Mouse (Mus musculus): ENCODE results near the gene Kif13a. TPM values are rescaled to one million over a fixed set of nuclear protein-coding genes. Genes with fewer than 3 reads are reported as not detected.

Gene Kif13a
- polyA plus RNA-seq, 1 experiment from 2014 or later, result 17.8 TPM

DNA sequence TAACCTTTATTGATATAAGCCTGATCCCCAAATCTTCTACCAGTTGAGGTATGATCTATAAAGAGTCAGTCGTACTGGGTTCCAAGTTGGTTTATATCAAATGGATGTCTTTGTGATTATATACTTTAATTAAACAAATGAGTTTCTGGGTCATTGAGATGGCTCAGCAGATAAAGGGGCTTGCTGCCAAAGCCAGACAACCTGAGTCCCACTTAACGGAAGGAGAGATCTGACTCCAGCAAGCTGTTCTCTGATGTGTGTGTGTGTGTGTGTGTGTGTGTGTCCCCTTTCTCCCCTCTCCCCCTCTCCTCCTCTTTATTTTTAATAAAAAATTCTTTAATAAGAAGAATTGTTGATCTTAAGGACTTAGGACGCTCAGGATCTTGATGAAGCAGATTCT is 86.0 kb downstream of the Kif13a start:
- Histone ChIP-seq H3K27me3 (ENCODE audit: control insufficient read depth, insufficient read depth, low read length) (no peaks in the 10 kb centered on the region), H3K9me3 (replicated peaks; ENCODE audit: control insufficient read depth, low read length) (no peaks in the 10 kb centered on the region), H3K4me2 (ENCODE audit: low read depth, low read length) (no peak overlapping the region), H3K27ac (ENCODE audit: low read length) (no peak overlapping the region), H3K36me3 (ENCODE audit: control insufficient read depth, insufficient read depth) (no peaks in the 10 kb centered on the region; the same call in 1 of the 2 replicates), H3K4me1 (ENCODE audit: control insufficient read depth, insufficient read depth, low read length) (peaks cover 18% of the 10 kb centered on the region), H3K4me3 (ENCODE audit: low read length) (no peak overlapping the region), H3K9ac (ENCODE audit: low read length) (no peak overlapping the region)
- no peak for ATAC-seq (replicated peaks; ENCODE audit: extremely low read depth, insufficient read depth, low FRiP score)
- WGBS, result 80% methylated on average over 3 of the region's 3 CpGs

DNA sequence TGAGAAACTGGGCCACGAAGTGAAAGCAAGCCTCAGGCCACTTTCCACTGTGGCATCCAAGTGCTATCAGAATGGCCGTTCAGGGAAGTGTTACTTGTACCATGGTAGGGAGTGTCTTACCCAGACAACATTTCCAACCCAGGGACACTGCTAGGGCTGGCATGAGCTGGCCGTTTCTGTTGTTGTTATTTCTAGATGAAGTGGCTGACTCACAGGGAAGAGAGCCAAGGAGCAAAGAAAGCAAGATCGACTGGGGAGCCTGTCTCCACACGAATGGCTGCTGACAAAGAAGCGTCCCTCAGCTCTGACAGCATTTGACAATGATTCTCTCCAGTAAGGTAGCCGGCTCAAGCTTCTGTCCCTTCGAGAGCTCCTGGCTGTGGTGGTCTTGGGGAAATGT is 87.5 kb downstream of the Kif13a start:
- peak overlapping the region; percentile 41; the same call in 1 of the 2 replicates for H3K9ac ChIP-seq (ENCODE audit: low read length)
- ATAC-seq (replicated peaks; ENCODE audit: extremely low read depth, insufficient read depth, low FRiP score), result peak; percentile 84
- H3K36me3 ChIP-seq (ENCODE audit: control insufficient read depth, insufficient read depth), result no peaks in the 10 kb centered on the region
- peaks cover 18% of the 10 kb centered on the region for H3K4me1 ChIP-seq (ENCODE audit: control insufficient read depth, insufficient read depth, low read length)
- no peaks in the 10 kb centered on the region for H3K9me3 ChIP-seq (replicated peaks; ENCODE audit: control insufficient read depth, low read length)
- peak overlapping the region; percentile 83 for H3K27ac ChIP-seq (ENCODE audit: low read length)
- H3K27me3 ChIP-seq (ENCODE audit: control insufficient read depth, insufficient read depth, low read length), result no peaks in the 10 kb centered on the region
- peak overlapping the region; percentile 29 for H3K4me3 ChIP-seq (ENCODE audit: low read length)
- WGBS, result 37% methylated on average over 8 of the region's 8 CpGs
- peak overlapping the region; percentile 52 for H3K4me2 ChIP-seq (ENCODE audit: low read depth, low read length)

DNA sequence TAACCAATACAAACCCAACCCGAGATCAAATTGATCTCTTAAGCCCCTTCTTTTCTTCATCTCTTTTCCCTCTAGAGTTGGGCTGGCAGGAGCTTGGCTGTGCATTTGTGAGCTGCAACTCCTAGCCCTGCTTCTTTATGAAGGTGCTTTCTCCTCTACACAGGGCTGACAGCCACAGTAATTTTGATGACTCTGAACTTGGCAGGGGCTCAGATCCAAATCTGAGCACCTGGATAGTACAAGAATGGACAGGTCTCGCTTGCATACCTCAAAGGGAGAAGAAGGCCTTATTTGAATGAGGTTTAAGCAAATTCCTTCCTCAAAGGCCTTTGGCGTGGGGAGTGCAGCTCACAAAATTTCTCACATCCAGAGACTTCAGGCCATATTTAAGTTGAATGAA is 88.0 kb downstream of the Kif13a start:
- no peaks in the 10 kb centered on the region for H3K9me3 ChIP-seq (replicated peaks; ENCODE audit: control insufficient read depth, low read length)
- H3K4me2 ChIP-seq (ENCODE audit: low read depth, low read length), result peak overlapping the region; percentile 52
- 81% methylated on average over 3 of the region's 3 CpGs for WGBS
- no peaks in the 10 kb centered on the region for H3K36me3 ChIP-seq (ENCODE audit: control insufficient read depth, insufficient read depth)
- peak overlapping the region; percentile 83 for H3K27ac ChIP-seq (ENCODE audit: low read length)
- H3K4me3 ChIP-seq (ENCODE audit: low read length), result peak overlapping the region; percentile 29
- peak; percentile 41; the same call in 1 of the 2 replicates for ATAC-seq (replicated peaks; ENCODE audit: extremely low read depth, insufficient read depth, low FRiP score)
- H3K27me3 ChIP-seq (ENCODE audit: control insufficient read depth, insufficient read depth, low read length), result no peaks in the 10 kb centered on the region
- H3K4me1 ChIP-seq (ENCODE audit: control insufficient read depth, insufficient read depth, low read length), result peaks cover 18% of the 10 kb centered on the region
- peak overlapping the region; percentile 41; the same call in 1 of the 2 replicates for H3K9ac ChIP-seq (ENCODE audit: low read length)

DNA sequence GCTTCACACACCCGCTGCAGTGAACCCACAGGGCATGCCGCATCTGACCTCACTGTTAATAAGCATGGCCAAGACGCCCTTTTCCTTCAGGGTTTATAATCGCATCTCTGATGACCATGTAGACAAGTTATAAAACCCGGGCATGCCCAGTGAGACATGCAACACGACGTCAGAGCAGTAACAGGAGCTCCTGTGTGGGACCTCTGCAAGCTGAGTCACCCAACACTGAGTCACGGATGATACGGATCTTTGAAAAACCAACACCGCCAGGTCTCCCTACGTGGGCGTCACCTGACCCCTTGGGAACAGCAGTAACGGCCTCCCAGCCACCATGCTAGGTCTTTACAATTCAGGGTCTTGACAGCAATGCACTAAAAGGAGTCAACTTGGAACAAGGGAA is 89.0 kb downstream of the Kif13a start:
- no peak for ATAC-seq (replicated peaks; ENCODE audit: extremely low read depth, insufficient read depth, low FRiP score)
- Histone ChIP-seq H3K9me3 (replicated peaks; ENCODE audit: control insufficient read depth, low read length) (no peaks in the 10 kb centered on the region), H3K4me3 (ENCODE audit: low read length) (no peak overlapping the region), H3K27me3 (ENCODE audit: control insufficient read depth, insufficient read depth, low read length) (no peaks in the 10 kb centered on the region), H3K27ac (ENCODE audit: low read length) (no peak overlapping the region), H3K36me3 (ENCODE audit: control insufficient read depth, insufficient read depth) (no peaks in the 10 kb centered on the region; the same call in 1 of the 2 replicates), H3K4me2 (ENCODE audit: low read depth, low read length) (no peak overlapping the region), H3K9ac (ENCODE audit: low read length) (no peak overlapping the region), H3K4me1 (ENCODE audit: control insufficient read depth, insufficient read depth, low read length) (peaks cover 18% of the 10 kb centered on the region)
- WGBS, result 83% methylated on average over 13 of the region's 13 CpGs

DNA sequence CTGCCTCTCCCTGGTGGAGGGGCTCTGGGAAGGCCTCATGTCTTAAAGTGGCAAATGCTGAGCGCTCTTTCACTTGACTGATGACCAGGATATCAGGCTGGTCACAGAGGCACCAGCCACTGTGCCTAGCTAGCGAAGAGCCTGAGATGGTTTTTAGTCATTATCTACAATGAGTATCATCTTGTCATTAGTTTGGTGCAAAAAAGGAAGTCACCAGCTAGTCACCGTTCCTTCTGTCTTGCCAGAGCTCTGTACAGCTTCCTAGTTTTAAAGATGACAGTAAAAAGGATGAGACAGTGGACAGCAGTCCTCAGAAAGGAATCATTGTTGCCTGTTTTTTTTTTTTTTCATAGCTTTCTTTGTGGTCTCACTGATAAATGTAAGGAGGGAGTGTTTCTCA is 90.4 kb downstream of the Kif13a start:
- Histone ChIP-seq H3K36me3 (ENCODE audit: control insufficient read depth, insufficient read depth) (peaks cover 3% of the 10 kb centered on the region; the same call in 1 of the 2 replicates), H3K27ac (ENCODE audit: low read length) (no peak overlapping the region), H3K4me1 (ENCODE audit: control insufficient read depth, insufficient read depth, low read length) (peaks cover 15% of the 10 kb centered on the region), H3K9ac (ENCODE audit: low read length) (no peak overlapping the region), H3K9me3 (replicated peaks; ENCODE audit: control insufficient read depth, low read length) (no peaks in the 10 kb centered on the region), H3K4me3 (ENCODE audit: low read length) (no peak overlapping the region), H3K4me2 (ENCODE audit: low read depth, low read length) (no peak overlapping the region), H3K27me3 (ENCODE audit: control insufficient read depth, insufficient read depth, low read length) (no peaks in the 10 kb centered on the region)
- 84% methylated on average over 3 of the region's 3 CpGs for WGBS
- ATAC-seq (replicated peaks; ENCODE audit: extremely low read depth, insufficient read depth, low FRiP score), result no peak

DNA sequence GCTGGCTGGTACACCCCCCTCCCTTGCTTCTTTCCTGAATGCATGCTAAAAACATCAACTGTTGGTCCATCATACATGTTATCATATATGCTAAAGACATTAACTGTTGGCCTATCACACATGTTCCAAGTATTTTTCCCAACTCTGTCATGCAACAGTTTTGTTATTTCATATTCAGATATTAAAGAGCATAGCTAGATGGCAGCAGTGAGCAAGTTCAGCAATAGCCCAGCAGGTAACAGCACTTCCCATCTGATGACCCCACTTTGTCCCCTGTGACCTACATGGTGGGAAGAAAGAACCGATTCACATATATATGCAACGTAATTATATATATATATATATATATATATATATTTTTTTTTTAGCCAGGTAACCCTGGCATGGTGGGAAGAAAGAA is 91.1 kb downstream of the Kif13a start:
- Histone ChIP-seq H3K4me2 (ENCODE audit: low read depth, low read length) (no peak overlapping the region), H3K27me3 (ENCODE audit: control insufficient read depth, insufficient read depth, low read length) (no peaks in the 10 kb centered on the region), H3K27ac (ENCODE audit: low read length) (no peak overlapping the region), H3K4me1 (ENCODE audit: control insufficient read depth, insufficient read depth, low read length) (peaks cover 15% of the 10 kb centered on the region), H3K9ac (ENCODE audit: low read length) (no peak overlapping the region), H3K9me3 (replicated peaks; ENCODE audit: control insufficient read depth, low read length) (no peaks in the 10 kb centered on the region), H3K4me3 (ENCODE audit: low read length) (no peak overlapping the region), H3K36me3 (ENCODE audit: control insufficient read depth, insufficient read depth) (peaks cover 3% of the 10 kb centered on the region; the same call in 1 of the 2 replicates)
- no peak for ATAC-seq (replicated peaks; ENCODE audit: extremely low read depth, insufficient read depth, low FRiP score)
- WGBS, result 35% methylated on average over 2 of the region's 2 CpGs

DNA sequence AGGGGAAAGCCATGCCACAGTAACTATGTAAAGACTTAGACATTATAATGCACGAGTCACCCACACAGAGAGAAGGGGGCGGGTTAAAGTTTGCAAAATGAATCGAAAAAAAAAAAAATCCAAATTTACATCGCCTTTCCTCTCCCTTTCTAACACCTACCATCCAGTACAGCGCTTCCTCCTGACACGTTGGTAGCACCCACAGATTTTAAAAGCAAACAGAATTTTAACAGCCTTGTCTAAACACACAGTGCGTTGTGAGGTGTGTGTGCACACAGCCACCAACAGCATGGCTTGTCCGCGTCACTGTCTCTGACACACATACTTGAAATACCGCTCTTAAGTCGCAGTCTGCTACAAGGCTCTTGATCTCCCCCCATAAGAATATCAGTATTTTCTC is 94.3 kb downstream of the Kif13a start:
- Histone ChIP-seq H3K27ac (ENCODE audit: low read length) (no peak overlapping the region), H3K9ac (ENCODE audit: low read length) (no peak overlapping the region), H3K9me3 (replicated peaks; ENCODE audit: control insufficient read depth, low read length) (peaks cover 10% of the 10 kb centered on the region), H3K4me1 (ENCODE audit: control insufficient read depth, insufficient read depth, low read length) (no peaks in the 10 kb centered on the region), H3K27me3 (ENCODE audit: control insufficient read depth, insufficient read depth, low read length) (no peaks in the 10 kb centered on the region), H3K4me2 (ENCODE audit: low read depth, low read length) (no peak overlapping the region), H3K4me3 (ENCODE audit: low read length) (no peak overlapping the region), H3K36me3 (ENCODE audit: control insufficient read depth, insufficient read depth) (peaks cover 26% of the 10 kb centered on the region)
- 78% methylated on average over 11 of the region's 11 CpGs for WGBS
- no peak for ATAC-seq (replicated peaks; ENCODE audit: extremely low read depth, insufficient read depth, low FRiP score)

DNA sequence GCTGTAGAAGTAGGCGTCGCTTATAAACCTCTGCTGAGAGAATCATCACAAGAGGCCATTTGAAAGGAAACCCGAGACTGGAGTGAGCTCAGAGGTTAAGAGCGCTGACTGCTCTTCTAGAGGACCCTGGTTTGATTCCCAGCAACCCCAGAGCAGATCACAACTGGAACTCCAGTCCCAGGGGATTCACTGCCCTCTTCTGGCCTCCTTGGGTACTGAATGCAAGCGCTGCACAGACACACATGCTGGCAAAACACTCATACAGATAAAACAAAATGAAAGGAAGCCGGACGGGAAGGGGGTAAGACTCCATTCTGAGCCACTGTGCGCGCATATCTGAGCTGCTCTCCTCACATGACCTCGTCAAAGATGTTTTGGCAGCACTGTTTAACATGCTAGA is 94.9 kb downstream of the Kif13a start:
- no peak overlapping the region for H3K4me3 ChIP-seq (ENCODE audit: low read length)
- H3K27ac ChIP-seq (ENCODE audit: low read length), result no peak overlapping the region
- peaks cover 32% of the 10 kb centered on the region for H3K36me3 ChIP-seq (ENCODE audit: control insufficient read depth, insufficient read depth)
- H3K4me2 ChIP-seq (ENCODE audit: low read depth, low read length), result no peak overlapping the region
- 95% methylated on average over 10 of the region's 10 CpGs for WGBS
- no peak overlapping the region for H3K9ac ChIP-seq (ENCODE audit: low read length)
- ATAC-seq (replicated peaks; ENCODE audit: extremely low read depth, insufficient read depth, low FRiP score), result no peak
- no peaks in the 10 kb centered on the region for H3K27me3 ChIP-seq (ENCODE audit: control insufficient read depth, insufficient read depth, low read length)
- H3K9me3 ChIP-seq (replicated peaks; ENCODE audit: control insufficient read depth, low read length), result peaks cover 15% of the 10 kb centered on the region
- H3K4me1 ChIP-seq (ENCODE audit: control insufficient read depth, insufficient read depth, low read length), result no peaks in the 10 kb centered on the region

DNA sequence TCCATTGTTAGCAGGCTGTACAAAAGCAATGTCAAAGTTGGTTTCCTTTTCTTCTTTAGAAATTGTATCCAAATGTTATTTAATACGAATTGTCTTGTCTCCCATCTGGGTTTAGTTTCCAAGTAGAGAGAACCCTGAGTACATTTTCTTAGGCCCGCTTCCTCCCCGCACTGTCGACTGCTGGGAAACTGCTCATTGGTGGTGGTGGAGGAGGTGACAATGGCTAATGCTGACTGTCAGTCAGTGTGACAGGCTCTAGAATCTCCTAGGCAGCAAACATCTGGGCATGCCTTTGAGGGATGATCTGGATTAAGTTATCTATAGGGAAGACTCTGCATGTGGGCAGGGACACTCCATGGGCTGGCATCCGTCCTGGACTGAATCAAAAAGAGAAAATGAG is 96.1 kb downstream of the Kif13a start:
- no peak overlapping the region for H3K4me2 ChIP-seq (ENCODE audit: low read depth, low read length)
- H3K9ac ChIP-seq (ENCODE audit: low read length), result no peak overlapping the region
- H3K4me1 ChIP-seq (ENCODE audit: control insufficient read depth, insufficient read depth, low read length), result no peaks in the 10 kb centered on the region
- no peak overlapping the region for H3K4me3 ChIP-seq (ENCODE audit: low read length)
- H3K36me3 ChIP-seq (ENCODE audit: control insufficient read depth, insufficient read depth), result peaks cover 42% of the 10 kb centered on the region
- H3K9me3 ChIP-seq (replicated peaks; ENCODE audit: control insufficient read depth, low read length), result peaks cover 16% of the 10 kb centered on the region
- no peak overlapping the region for H3K27ac ChIP-seq (ENCODE audit: low read length)
- 88% methylated on average over 5 of the region's 5 CpGs for WGBS
- H3K27me3 ChIP-seq (ENCODE audit: control insufficient read depth, insufficient read depth, low read length), result no peaks in the 10 kb centered on the region
- ATAC-seq (replicated peaks; ENCODE audit: extremely low read depth, insufficient read depth, low FRiP score), result no peak
